Mouse (Mus musculus) heart, postnatal 25 days (tissue): ENCODE measurements around the gene Cd177. TPM values are rescaled to one million over a fixed set of nuclear protein-coding genes. Genes with fewer than 3 reads are reported as not detected.
"Not testable (repeated sequence)": the region's sequence is repeated elsewhere in the genome, so short reads cannot be mapped to it uniquely, and the experiment has no call there.

Experiments used
- DNase-seq: peaks from one replicate; pipeline ENCODE4 v3.0.0; 2022; ENCODE audit warnings: low spot score
- intact Hi-C: fragments of 180-260 bp; cut with DNase I; formaldehyde crosslinking; loops from one replicate; pipeline ENCODE4 v1.15.1; 2025
- total RNA-seq, 2 experiments: library from RNA; stranded (reverse); gene quantifications; 2 replicates each; pipeline ENCODE4 v1.2.3; 2021

The Cd177 gene
- under 1 TPM in 1 of 2 experiments, not detected in 1; 0.08 TPM for total RNA-seq

DNA sequence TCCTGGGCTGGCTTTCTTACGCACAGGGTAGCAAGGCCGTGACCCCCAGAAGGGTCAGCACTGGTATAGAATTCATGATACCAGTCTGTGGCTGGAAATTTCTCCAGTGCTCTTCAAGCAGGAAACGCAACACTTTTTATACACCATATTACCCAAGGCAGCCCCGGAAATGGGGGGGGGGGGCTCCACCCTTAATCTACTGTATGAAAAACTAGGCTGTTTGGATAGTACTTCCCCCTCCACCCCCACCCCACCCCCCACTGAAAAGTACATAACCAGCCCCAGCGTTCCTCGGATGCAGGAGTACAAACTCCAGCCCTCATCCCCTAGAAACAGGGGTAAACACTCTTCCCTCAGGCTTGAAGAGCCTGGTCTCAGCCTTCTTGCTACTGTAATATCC lies at the start of gene Cd177:
Gene Cd177, minus strand, starts transcription at position 101 of the 400 bp plus-strand sequence.
- intact Hi-C loops = no loop called here
- no peak for DNase-seq

GRCm38 (mm10) chr7:24809041-24809440 lies 48.9 kb upstream of the Cd177 start:
- intact Hi-C loops = loop anchor here (10.0 kb wide), 1 partner anchor 636 kb away; no protein-coding TSS in a partner anchor
- no peak for DNase-seq

- DNase-seq = no peak
- intact Hi-C loops = loop anchor here (10.0 kb wide), 1 partner anchor 640 kb away; no protein-coding TSS in a partner anchor
Measured at GRCm38 (mm10) chr7:24804826-24805225, 44.7 kb upstream of the Cd177 start.

GRCm38 (mm10) chr7:24802149-24802767 lies 42.1 kb upstream of the Cd177 start:
- intact Hi-C loops = loop anchor here (10.0 kb wide), 1 partner anchor 643 kb away; no protein-coding TSS in a partner anchor
- DNase-seq = no peak

DNA sequence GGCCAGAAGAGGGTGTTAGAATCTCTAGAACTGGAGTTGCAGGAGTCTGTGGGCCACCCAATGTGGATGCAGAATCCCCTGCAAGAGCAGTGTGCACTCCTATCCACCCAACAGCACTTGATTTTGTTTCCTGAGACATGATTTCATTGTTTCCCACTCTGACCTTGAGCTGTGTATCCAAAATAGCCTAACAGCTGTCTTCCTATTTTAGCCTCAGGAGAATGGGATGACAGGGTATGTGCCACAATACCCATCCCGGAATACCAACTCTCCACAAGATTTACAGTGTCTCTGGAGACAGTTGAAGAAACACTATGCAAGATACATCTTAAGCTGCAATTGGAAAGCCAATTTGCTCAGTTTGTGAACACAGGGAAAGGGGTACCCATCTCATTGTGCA lies 37.8 kb upstream of the Cd177 start:
- no peak for DNase-seq
- intact Hi-C loops = no loop called here

DNA sequence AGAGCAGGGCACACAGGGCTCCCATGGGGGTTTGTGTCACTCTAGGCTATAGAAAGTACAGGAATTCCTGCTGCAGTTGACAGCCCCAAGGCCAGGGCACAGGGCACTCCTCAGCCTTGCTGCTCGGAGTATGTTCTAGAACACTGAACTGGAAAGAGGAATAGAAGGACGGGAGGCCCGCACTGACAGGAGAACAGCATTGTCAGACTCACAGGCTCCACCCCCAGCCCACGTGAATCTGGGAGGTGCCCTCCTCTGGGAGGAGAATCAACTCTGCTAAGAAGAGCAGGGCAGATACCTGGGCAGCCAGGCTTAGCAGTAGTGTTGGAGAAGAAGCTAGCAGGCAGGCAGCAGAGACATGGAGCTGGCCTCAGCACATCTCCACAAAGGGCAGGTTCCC lies 16.8 kb upstream of the Cd177 start, which contains the start of gene Ceacam10:
Gene Ceacam10, plus strand, starts transcription at position 289 of the 400 bp plus-strand sequence.
- not testable (repeated sequence) for DNase-seq
- intact Hi-C loops = loop anchor here (5.0 kb wide), 1 partner anchor 760 kb away; the partner anchor contains the start of gene Ceacam2

DNA sequence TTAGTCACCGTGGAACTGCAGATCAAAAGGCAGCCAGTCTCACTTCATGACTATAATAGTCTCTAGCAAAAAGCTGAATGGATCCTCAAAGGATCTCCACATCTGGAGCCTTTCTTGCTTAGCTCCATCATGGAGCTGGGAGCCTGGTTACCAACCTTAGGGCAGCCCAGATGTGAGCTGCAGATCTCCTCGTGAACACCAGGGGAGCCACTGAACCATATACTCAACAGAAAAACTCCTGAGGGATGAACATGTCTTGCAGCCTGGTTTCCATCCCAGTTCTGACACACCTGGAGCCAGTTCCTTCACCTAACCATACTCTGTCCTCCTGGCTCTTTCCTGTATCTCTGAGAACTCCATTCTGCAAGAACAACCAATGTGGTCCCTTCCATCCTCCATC lies 16.0 kb upstream of the Cd177 start:
- intact Hi-C loops = loop anchor here (5.0 kb wide), 1 partner anchor 761 kb away; the partner anchor contains the start of gene Ceacam2
- DNase-seq = no peak

GRCm38 (mm10) chr7:24773942-24774535 lies 13.9 kb upstream of the Cd177 start:
- DNase-seq = no peak
- intact Hi-C loops = no loop called here

GRCm38 (mm10) chr7:24771361-24771760 lies 11.2 kb upstream of the Cd177 start:
- intact Hi-C loops = no loop called here
- no peak for DNase-seq

DNA sequence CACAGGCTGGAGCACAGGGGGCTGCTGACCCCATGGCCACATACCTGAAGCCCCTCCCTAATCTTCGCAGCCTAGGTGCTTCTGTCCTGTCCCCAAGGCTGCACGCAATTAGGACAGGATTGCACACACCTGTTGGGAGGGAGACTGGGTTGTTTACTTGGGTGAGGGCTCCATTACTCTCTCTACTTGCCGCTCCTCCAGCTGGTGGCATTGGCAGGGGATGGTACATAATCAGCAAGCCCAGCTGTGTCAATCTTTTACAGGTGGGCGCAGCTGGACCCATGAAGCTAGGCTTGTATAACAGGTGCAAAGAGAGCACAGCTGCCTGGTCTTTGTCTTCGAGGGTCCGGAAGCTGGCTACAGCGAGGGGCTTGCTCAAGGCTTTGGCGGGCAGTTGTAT lies 2.5 kb upstream of the Cd177 start:
- DNase-seq = no peak
- intact Hi-C loops = no loop called here

- DNase-seq = no peak
- intact Hi-C loops = no loop called here
Measured at GRCm38 (mm10) chr7:24761161-24761560, 1.1 kb upstream of the Cd177 start.

GRCm38 (mm10) chr7:24758520-24758919 lies 1.6 kb downstream of the Cd177 start:
- intact Hi-C loops = no loop called here
- DNase-seq = no peak

- intact Hi-C loops = no loop called here
- DNase-seq = no peak
Measured at GRCm38 (mm10) chr7:24753476-24753875, 6.6 kb downstream of the Cd177 start.

- no peak for DNase-seq
- intact Hi-C loops = no loop called here
Measured at GRCm38 (mm10) chr7:24751610-24752009, 8.5 kb downstream of the Cd177 start.

DNA sequence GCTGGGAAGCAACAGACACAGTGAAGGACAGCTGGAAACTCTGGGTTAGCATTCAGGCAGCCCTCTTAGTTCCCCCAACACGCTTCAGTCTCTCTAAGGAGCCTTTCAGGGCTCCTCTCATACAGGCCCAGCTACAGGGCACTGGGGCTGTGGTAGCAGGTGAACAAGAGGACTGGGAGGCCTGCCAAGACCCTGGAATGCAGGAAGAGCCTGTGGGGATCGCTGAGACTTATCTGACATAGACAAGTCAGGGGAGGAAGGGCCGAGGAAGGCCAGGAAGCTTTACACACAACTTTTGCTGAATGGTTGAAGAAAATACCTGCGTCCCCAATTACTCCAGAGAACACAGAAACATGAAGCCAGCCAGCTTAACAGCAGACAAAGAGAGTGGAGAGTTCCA lies 9.4 kb downstream of the Cd177 start:
- intact Hi-C loops = no loop called here
- no peak for DNase-seq

GRCm38 (mm10) chr7:24735970-24736670 lies 24.0 kb downstream of the Cd177 start:
- intact Hi-C loops = loop anchor here (5.0 kb wide), 1 partner anchor 64 kb away; no protein-coding TSS in a partner anchor

DNA sequence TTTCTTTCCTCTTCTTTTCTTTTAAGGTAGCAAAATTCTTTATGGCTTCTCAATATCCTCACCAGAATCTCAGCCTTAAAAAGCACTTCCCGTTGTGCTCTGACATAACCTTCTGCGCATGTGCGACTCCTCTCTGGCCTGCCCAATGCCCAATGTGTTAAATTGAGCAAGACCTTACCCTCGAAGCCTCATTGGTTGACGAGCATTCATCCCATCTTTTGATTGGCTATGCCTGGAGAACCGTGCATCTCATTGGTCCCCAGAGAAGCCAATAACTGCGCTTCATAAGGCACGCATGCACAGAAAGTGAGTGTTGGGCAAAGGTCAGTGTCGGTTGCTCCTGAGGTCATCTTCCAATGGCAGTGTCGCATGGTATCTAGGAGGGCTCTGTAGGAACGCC lies 33.3 kb downstream of the Cd177 start, which contains the start of gene Gm4763:
Gene Gm4763, minus strand, starts transcription at position 101 of the 400 bp plus-strand sequence.
- intact Hi-C loops, DNase-seq: not testable (repeated sequence)

More at GRCm38 (mm10) chr7:24735970-24736670, 24.0 kb downstream of the Cd177 start:
- DNase-seq = no peak

DNA sequence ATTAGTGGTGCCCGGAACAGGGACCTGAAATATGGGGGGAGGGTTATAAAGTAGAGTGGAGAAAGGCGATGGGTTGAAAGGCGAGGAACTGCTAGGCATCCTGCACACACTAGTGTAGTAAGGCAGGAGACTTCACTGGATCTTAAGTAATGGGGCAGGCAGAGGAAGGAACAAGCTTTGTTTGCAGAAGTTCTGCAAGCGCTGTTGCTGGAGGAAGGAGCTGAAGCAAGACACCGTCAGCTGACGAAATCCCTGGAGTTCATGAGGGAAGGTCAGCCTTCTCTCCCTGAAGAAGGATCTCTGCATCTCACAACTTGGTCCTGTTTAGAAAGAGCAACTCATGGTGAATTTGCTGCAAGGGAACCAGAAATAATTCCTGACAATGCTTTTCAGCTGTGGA lies 45.1 kb downstream of the Cd177 start:
- no peak for DNase-seq
- intact Hi-C loops = no loop called here

DNA sequence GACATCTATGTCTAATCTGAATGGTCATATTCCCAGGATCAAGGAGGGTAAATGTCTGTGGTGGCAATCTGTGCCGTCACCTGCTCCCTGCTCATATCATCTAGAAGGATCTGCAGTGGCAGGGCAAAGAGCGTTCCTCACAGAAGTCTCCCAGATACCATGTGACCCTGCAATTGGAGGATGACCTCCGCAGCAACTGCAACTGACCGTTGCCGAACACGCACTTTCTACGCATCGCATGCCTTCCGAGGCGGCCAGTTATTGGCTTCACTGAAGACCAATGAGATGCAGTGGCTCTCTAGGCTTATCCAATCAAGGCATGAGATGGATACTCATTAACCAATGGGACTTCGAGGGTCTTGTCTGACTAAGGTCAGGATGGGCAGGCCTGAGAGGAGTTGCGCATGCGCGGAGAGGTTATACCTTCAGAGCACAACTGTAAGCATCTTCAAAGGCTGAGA lies 51.2 kb downstream of the Cd177 start, which contains the start of gene BC049730:
Gene BC049730, plus strand, starts transcription at position 411 of the 461 bp plus-strand sequence.
- DNase-seq = no peak
- intact Hi-C loops = no loop called here

- intact Hi-C loops, DNase-seq: not testable (repeated sequence)
Measured at GRCm38 (mm10) chr7:24702841-24703240, 57.3 kb downstream of the Cd177 start.
